Mouse (Mus musculus): ENCODE data around the gene Slc22a5. TPM values are rescaled to one million over a fixed set of nuclear protein-coding genes. Genes with fewer than 3 reads are reported as not detected.

The Slc22a5 gene
- polyA plus RNA-seq (2012): 7.4 and 8.4 TPM in 2 replicates

DNA sequence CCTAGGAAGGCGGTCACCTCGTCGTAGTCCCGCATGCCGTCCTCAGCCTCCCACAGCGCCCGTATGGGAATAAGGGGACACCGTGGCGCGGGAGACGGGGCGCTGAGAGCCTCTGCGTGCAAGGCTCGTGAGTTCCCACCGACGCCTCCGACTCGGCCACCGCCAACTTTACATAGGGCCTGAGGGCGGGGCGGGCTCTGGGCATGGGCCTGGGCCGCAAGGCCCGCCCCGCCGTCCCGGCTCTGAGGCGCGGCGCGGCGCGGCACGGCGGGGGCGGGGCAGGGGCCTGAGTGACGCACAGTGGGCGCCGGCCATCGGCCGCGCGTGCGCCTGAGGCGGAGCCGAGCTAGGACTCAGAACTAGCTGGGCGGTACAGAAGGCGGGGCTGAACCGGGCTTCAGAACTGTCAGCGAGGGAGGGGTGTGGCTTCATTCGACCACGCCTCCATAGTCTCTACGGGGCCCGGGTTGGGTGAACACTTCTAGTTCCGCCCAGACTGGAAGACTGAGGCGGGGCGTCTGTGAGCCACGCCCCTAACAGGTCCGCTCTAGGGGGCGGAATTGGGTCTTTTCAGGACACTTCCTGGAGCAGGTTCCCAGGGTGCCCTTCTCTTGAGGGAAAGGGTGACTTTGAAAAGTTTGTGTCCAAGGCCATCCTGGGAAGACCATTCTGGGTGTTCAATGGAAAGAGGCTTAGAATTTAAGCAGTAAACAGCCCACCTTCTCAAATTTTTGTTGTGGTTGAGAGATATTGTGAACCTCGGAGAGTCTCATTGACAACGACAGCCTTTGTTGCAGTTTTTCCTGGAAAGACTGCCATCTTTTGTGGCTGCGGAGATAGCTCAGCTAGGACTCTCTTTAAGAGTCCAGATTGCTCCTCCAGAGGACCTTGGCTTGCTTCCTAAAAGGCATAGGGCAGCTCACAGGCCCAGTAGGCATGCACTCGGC is at the start of gene Slc22a5:
Gene Slc22a5, minus strand, starts transcription at position 156 of the 947 bp plus-strand sequence.
- no peak for TF ChIP-seq GATA1 (IDR thresholded peaks at IDR 0.05; ENCODE audit: low read length)

DNA sequence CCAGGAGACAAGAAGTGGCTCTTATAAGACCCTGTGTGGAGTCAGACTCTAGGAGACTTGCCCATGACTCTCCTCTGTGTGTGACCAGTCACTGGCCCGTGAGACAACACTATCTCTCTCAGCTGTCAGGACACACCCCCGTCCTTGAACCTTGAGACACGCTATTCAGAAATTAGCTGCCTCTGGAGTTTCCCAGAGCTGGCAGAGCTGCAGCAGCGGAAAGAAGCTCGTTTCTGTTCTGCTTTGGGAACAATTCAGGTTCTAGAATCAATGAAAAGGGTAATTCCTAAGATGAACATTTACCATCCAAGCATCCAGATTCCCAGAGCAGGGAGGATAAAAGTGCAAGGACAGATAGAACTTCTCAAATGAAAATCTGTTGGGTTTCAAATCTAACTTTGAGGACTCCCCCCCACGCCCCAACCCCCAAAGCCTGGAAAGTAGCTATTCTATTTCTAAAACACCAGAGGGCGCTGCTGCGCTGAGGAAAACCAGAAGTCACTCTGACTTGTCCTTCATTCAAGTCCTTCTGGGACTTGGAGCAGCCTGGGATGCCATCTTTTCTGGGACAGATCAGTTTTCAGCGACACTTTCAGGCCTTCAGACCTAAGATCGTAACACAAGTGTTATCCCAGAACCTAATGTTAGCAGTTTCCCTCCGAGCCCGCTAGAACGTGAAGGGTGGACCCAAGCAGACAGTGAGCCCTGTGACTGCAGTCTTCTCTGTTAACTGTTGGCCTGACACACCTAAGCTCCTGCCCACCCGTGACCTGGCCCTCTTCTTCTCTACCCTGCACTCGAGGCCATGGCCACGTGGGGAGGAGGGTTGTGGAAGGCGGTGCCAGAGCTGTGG is 39.9 kb upstream of the Slc22a5 start:
- TF ChIP-seq GATA1 (IDR thresholded peaks at IDR 0.05; ENCODE audit: low read length): no peak

DNA sequence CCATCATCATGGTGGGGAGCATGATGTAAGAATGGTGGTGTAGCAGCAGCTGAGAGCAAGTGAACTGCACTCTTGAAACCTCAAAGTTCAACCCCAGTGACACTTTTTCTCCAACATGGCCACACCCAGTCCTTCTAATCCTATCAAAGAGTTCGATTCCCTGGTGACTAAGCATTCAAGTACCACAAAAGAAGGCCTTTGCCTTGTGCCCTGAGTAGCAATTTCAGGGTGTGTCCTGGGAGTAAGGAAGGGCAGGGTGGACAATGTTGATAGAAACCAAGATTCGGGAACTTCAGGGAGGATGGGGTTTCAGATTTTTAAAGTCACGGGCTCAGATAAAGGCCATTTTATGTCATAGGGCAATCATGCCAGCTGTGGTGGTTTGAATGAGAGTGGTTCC is 38.3 kb upstream of the Slc22a5 start:
- TF ChIP-seq GATA1 (IDR thresholded peaks at IDR 0.05; ENCODE audit: low read length): no peak

DNA sequence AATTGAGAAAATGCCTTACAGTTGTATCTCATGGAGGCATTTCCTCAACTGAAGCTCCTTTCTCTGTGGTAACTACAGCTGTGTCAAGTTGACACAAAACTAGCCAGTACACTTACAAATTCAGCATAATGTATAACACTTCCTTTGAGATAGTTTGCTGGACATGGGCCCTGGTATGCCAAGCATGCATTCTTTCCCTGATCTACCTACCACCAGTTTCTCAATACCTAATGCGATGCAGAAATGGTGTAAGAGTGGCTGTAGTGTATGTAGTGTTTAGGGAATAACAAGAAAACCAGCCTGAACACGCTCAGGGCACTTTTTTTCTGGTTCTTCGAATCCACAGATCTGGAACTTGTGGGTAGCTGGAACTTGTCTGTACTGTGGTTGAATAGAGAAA is 37.1 kb upstream of the Slc22a5 start:
- no peak for TF ChIP-seq GATA1 (IDR thresholded peaks at IDR 0.05; ENCODE audit: low read length)

DNA sequence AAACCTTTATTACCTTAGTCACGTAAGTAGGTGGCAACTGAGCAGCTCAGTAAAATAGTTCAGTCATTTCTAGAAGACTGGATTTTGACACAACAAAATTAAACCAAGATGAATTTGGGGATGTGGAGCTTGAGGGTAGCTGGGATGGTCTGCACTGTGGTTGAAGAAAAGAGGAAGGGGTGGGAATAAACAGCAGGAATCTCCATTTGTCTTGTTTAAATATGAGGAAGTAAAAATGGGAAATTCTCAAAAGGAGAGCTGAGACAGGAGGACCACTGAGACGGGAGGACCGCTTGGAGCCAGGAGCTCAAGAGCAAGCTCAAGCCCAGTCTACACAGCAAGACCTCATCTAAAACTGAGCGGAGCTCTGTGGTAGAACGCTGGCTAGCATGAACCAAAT is 34.8 kb upstream of the Slc22a5 start:
- TF ChIP-seq GATA1 (IDR thresholded peaks at IDR 0.05; ENCODE audit: low read length): no peak

DNA sequence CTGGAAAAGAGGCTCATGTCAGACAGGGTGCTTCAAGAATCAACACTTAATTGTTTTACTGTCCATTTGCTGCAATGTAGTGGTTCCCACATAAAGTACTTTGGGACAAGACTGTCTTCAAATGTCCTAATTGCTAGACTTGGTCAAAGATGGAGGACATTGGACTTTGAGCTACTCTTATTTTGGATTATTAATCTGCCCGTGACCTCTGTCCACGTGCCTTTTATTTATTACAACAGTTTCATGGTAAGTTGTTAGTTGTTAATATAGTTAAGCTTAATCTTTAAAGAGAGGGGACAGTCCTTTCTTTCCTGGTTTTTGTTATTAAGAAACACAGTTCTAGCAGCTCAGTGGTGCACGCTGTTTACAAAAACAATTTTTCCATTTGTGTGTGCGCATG is 27.4 kb upstream of the Slc22a5 start:
- no peak for TF ChIP-seq GATA1 (IDR thresholded peaks at IDR 0.05; ENCODE audit: low read length)

DNA sequence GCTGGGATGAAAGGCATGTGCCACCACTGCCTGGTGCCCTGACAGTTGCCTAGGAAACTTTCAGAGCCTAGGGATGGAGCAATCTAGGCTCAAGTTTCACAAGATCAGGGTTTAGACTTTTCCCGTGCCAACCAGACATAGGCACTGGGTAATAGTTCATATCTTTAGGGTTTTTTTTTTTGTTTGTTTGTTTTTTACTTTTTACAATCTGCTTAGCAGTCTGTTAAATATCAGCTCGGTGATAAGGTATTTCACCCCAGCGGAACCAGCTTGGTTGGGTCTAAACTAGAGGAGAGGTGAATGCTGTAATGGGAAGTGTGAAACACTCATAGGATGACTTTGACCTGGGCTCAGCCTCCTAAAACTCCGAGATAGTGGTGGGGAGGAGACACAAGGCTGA is 19.6 kb upstream of the Slc22a5 start:
- no peak for TF ChIP-seq GATA1 (IDR thresholded peaks at IDR 0.05; ENCODE audit: low read length)

DNA sequence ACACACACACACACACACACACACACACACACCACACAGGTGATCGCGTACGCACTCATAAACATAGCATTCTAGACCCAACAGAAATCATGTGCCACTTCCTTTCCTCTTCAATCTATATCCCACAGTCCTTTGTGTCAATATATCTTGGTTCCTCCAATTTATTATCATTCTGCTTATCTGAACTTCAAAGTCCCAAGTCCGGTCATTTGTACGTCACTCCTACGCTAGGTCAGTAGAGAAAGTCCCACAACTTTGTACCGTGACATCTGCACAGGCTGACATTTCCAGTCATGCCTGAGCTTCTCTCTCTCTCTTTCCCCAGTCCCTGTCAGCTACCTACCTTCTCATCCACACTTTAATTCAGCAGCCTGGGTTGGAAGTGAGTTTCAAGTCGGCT is 17.2 kb upstream of the Slc22a5 start:
- no peak for TF ChIP-seq GATA1 (IDR thresholded peaks at IDR 0.05; ENCODE audit: low read length)

DNA sequence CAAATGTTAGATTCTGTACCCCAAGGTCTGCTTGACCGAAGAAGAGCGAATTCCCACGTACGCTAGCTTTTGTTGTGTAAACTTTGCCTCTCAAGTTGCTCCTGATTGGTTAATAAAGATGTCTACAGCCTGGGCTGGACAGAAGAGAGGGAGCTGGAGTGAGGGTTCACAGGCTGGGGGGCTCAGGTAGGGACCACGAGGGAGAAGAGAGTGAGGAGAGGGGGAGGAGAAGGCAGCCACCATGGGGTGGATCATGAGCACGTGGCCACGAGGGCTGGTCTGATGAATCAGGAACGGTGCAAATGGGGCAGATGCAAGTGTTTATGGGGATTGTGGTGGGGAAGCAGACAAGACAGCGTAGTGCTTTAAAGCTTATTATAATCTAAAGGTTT is 13.1 kb upstream of the Slc22a5 start:
- TF ChIP-seq GATA1 (IDR thresholded peaks at IDR 0.05; ENCODE audit: low read length): no peak

DNA sequence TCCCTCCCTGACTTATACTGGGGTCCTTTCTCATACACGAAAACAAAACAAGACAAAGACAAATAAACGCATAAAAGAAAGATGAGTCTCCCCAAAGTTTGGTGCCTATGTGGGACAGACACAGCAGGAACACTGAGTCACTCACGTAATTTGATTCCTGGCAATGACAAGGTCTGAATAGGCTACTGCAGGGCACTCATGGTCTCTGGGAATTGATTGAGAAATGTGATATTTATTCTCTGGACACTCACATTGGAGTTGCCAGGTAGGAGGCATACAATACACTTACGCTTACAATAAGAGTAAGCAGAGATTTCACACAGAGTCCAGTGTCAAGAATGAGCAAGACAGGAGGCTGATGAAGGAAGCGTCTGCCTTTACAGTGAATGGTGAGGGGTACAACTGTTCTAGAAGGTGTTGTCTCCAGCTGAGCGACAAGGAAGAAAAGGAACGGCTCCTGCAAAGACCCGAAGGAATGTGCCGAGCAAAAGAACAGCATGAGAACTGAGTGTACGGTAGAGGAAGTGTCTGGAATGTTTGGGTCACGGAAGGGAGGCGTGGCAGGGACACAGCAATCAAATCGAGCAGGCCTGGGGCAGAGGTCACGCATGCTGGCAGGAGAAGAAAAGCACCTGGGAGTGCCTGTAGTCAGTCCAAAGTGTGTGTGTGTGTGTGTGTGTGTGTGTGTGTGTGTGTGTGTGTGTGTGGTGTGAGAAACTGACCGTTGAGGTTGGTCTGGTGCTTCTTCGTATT is 12.5 kb upstream of the Slc22a5 start:
- no peak for TF ChIP-seq GATA1 (IDR thresholded peaks at IDR 0.05; ENCODE audit: low read length)

DNA sequence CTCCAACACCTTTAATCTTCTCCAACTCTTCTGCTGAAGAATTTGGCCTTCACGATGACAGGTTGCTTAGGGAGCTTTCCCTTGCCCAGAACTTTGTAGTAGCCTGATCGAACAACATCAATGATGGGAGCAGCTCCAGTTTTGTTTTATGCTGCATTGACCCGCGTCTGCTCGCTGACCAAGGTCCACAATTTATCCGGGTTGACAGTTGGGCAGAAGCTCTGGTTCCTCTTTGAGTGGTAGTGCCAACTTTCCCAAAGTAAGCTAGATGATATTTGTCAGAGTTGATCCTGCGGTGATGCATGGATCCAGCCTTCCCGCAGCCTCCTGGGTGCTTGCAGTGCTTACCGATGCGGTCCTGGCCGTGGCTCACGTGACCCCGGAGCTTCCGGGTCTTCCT is 11.3 kb upstream of the Slc22a5 start:
- TF ChIP-seq GATA1 (IDR thresholded peaks at IDR 0.05; ENCODE audit: low read length): no peak

DNA sequence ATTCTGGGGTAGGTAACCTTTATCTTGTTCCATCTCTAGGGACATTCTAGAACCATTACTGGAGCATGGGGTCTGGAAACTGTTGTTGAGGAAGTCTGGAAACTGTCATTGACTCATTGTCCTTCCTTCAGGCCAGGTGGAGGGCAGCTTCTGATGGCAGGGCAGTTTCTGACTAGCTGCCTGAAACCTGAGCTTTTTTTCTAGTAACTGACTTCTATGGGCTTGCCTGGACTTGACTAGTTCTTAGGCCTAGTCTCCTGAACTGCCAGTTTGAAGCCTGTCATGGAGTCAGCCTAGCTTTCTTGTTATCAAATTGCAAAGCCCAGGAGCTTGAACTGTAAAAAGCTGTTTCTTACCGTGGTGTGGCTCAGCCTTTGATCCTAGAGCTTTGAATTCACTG is 9.5 kb upstream of the Slc22a5 start:
- TF ChIP-seq GATA1 (IDR thresholded peaks at IDR 0.05; ENCODE audit: low read length): no peak

DNA sequence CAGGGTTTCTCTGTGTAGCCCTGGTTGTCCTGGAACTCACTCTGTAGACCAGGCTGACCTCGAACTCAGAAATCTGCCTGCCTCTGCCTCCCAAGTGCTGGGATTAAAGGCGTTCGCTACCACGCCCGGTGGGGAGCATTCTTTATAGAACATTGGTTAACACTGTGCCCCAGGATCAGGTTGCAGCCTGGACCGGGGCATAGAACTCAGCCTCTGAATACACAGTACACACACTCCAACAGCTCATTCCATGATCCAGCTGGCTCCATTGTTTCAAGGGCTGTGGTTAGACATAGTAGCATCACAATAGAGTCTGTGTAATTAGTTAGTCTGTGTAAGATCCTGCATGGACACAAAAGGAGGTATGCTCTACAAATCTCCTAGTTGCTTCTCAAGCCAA is 8.5 kb upstream of the Slc22a5 start:
- TF ChIP-seq GATA1 (IDR thresholded peaks at IDR 0.05; ENCODE audit: low read length): no peak

DNA sequence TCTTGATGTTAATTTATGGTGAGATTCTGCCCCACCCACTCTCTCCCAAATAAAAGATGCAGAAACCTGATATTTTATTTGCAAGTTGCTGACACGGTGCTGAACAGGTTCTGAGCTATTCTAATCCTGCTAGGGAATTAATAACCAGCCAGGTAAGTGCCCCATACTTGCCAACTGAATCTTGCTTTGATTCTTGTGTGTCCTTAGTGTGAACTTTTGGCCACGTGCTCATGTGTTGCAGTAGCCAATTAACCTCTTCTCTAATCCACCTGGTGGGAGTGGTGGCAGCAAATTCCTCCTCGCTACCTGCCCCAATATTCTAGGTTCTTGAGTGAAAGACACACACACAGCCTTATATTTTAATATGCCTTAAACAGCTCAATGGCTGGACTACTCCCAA is 7.5 kb upstream of the Slc22a5 start:
- TF ChIP-seq GATA1 (IDR thresholded peaks at IDR 0.05; ENCODE audit: low read length): no peak

DNA sequence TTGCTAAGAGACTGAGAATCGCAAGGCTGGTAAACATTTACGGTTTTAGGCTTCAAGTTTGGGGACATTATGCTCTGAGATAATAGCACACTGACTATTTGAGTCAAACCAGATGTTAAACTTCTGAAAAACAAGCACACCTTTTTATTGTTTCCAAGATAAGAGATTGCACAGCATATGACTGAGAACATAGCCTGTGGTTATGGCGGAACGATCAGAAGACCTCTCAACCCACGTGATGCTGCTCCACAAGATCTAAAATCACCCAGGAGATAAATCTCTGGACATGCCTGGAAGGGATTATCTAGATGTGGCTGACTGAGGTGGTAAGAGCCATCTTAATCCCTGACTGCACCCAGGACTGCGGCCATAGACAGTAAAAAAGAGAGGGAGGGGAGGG is 5.5 kb upstream of the Slc22a5 start:
- no peak for TF ChIP-seq GATA1 (IDR thresholded peaks at IDR 0.05; ENCODE audit: low read length)

DNA sequence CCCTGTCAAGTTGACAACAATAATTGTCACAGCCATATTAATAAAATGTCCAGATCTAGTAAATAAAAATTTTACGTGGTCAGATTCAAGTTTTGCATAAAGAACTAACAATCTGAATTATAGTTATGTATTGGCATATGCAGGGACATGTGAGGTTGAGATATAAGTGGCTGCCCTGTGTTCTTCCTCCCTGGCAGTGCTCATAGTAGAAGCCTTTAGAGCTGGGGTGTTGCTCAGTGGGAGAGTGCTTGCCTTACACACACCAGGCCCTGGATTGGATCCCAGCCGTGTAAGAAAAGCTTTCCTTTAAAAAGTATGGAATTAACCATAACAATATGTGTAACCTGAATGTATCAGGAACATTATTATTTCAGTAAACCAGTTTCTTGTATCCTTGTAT is 2.0 kb upstream of the Slc22a5 start:
- no peak for TF ChIP-seq GATA1 (IDR thresholded peaks at IDR 0.05; ENCODE audit: low read length)

Measured in G1E-ER4 (cell line).